Mouse (Mus musculus) G1E-ER4 (cell line): Measurements from ENCODE around the gene Slc35e4. TPM values are rescaled to one million over a fixed set of nuclear protein-coding genes. Genes with fewer than 3 reads are reported as not detected.

Experiments
- GATA1 ChIP-seq: IDR thresholded peaks from one replicate; pipeline ENCODE4 v1.8.0; 2012; ENCODE audit warnings: low read length, inconsistent platforms
- polyA plus RNA-seq: library from polyadenylated mRNA; stranded (reverse); fragments of >175 nt; gene quantifications from 2 replicates; pipeline ENCODE4 v1.2.3, GENCODE M21; 2012

Gene Slc35e4
- polyA plus RNA-seq, 1 experiment: not detected

DNA sequence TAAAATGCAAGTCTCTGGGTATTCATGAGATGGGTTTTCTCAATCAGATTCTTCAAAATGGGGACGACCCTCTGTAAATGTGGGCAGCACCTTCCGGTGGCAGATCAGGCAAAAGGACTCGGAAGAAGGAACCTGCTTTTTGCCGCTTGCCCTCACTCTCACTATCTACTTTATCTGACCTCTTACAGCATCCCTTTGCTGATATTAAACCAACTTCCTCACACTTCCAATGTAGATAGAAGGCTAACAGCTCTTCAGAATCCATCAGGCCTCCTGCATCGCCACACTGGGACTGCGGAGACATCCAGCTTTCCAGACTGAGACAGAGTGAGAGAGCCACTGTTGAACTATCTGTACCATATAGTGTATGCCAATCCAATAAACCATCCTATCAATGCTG lies 8.3 kb upstream of the Slc35e4 start:
- TF ChIP-seq GATA1: no peak

DNA sequence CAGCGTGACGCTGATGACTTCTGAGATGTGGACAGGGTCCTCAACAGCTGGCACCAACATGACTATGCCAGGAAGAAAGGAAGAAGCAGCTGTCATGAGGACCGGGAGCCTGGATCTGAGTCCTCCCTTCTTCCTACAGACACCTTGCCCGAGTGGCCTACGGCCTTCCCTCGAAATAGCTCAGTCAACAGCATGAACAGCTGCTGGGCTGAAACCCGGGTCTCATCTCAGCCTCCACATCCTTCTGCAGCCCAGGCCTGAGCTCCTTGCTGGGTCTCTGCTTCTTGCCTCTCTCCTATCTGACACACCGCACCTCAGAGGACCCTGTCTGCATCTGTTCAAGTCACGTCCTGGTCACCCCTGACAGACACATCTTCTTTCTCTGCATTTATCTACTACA lies 7.7 kb upstream of the Slc35e4 start:
- no peak for TF ChIP-seq GATA1

DNA sequence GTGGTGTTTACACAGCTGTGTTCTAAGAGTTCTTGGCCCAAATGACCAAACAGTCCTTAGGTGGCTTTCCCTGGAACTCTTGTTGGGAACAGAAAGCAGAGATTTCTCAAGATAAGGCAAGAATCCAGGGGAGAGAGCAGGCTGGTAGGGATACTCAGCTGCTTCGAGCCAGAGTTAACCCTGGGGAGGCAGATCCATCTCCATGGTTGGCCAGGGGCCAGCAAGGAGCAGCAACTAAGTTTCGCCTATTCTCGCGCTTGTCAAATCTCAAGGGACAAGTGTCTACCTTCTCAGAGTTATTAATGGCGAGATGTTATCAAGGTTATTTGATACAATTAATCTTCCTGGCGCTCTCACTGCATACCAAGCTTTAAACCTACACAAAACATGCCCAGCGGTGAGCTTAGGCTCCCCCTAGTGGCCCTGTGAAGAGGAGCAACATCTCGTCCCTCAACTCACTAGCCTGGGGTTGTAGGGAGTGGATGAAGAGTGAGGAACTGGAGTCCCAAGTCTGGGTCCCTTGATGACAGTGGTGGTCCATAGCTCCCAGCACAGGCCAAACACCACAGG lies 6.9 kb upstream of the Slc35e4 start:
- TF ChIP-seq GATA1: no peak

GRCm38 (mm10) chr11:3920476-3920875 lies 6.0 kb upstream of the Slc35e4 start:
- no peak for TF ChIP-seq GATA1

DNA sequence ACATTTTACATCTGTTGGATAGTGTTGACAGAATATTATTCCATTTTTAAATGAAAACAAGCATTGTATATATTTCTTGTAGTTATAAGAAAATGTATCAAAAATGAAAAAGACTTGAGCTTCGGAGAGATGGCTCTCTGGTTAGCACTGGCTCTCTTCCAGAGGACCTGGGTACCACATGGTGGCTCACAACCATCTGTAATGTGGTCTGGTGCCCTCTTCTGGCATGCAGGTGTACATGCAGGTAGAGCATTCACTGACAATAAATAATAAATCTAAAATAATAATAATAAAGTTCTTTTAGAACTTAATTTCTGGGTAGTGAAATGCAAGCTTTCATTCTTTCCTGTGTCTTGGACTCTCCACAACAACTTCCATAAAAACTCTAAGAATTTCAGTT lies 4.3 kb upstream of the Slc35e4 start:
- TF ChIP-seq GATA1: no peak

DNA sequence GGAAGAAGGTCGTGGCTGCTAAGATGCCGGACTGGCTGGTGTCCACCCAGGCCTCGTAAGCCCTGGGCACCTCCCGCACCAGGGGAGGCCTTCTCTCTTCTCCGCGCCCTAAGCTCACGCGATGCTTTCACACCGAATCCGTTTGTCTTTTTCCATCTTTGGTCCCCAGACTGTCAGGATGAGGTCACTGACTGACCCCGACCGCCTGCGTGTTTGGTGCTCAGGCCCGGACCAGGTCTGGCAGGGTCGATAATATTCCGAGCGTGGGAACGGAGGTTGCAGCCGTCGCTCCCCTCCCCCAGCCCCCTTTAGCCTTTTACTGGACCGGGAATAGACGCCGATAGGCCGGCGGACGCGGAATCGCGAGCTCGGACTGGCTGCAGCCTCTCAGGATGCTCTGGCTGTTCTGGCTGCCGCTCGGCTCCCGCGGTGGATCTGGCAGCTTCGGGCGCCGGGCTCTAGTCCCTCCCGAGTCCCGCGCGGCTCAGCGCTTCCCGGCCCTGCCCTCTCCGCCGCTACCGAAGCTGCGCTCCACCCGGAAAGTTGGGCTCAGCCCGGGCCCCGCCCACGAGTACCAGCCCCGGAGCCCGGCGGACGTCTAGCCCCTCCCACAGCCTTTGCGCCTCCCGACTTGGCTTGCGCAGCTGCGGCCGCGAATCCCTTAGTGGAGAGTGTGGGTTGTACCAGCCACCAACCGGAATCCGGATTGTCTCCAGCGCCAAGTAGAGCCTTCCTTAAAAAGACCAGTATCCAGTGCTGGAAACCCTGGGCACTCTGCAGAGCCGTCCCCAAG lies 952 bp downstream of the Slc35e4 start:
- no peak for TF ChIP-seq GATA1

- TF ChIP-seq GATA1: no peak
Observed at GRCm38 (mm10) chr11:3912875-3913271, 1.6 kb downstream of the Slc35e4 start.

DNA sequence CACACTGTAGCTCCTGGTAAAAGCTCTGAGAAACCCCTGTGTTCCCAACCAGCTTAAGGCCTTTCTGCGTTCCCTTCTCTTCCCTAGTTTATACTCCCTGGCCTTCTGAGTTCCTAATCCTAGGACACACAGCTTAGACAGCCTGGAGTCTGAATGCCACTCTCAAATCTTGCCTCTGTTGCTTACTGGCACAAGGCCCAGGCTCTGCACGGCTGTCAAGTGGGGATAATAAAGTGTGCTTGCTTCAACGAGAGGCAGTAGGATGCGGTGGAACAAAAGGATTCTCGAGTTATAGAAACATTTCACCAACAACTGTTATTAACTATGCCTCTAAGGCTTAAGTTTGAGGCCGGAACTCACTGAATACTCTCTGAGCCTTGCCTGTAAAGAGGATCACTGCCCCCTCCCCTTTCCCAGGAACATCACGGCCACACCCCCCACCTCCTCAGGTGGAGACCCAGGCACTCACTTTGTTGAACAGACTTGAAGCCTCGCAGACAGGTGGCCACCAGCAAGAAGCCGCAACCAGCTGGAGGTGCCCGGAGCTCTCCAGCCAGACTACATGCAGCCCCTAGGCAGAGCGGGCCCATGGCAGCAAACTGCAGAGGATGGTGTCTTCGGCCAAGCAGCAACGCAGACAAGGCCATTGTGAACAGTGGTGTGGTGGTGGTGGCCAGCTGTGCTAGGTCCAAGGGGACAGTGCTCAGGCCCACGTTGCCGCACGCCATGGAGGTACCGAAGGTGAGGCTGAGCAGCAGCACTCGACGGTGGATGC lies 2.2 kb downstream of the Slc35e4 start:
- no peak for TF ChIP-seq GATA1

GRCm38 (mm10) chr11:3910513-3911310 lies 3.8 kb downstream of the Slc35e4 start:
- TF ChIP-seq GATA1: no peak

DNA sequence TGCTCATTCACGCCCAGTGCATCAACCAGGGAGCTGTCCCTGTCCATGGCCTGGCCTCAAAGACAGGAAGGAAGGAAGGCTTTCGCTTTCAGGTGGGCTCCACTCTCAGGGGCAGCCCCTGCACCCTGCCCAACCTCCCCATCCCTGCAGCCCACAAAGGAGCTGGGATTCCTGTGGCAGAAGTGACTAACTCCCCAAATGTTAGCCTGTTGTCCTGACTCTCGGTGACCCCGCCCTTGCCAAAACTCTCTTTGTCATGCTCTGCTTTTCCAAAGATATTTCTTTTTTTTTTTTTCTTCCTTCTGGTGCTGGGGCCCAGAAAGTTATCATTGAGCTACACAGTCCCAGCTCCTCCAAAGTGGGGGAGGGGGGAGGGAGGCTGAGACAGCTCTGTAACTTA lies 5.2 kb downstream of the Slc35e4 start:
- no peak for TF ChIP-seq GATA1

DNA sequence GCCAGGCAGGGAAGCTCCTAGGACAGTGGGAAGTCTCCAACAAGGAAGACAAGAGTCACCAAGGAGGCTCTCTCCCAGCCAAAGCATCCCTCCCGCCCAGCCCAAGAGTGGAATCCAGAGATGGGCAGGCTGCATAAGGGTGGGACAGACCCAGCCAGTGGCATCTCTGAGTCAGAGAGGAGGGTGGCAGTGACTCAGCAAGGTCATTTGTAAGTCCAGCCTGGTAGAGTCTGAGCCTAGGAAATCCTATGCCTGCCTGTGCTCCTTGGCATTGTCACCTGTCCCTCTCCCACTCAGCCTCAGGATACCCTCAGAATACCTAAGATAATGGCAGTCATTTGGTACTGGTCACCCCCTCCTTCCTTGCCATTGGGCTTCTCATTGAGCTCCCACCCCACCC lies 9.0 kb downstream of the Slc35e4 start:
- no peak for TF ChIP-seq GATA1

- TF ChIP-seq GATA1: no peak
Observed at GRCm38 (mm10) chr11:3904673-3905072, 9.8 kb downstream of the Slc35e4 start.

GRCm38 (mm10) chr11:3903046-3903445 lies 11.4 kb downstream of the Slc35e4 start:
- TF ChIP-seq GATA1: no peak

GRCm38 (mm10) chr11:3902516-3902915 lies 11.9 kb downstream of the Slc35e4 start:
- TF ChIP-seq GATA1: no peak

GRCm38 (mm10) chr11:3900296-3900695 lies 14.2 kb downstream of the Slc35e4 start:
- TF ChIP-seq GATA1: no peak

DNA sequence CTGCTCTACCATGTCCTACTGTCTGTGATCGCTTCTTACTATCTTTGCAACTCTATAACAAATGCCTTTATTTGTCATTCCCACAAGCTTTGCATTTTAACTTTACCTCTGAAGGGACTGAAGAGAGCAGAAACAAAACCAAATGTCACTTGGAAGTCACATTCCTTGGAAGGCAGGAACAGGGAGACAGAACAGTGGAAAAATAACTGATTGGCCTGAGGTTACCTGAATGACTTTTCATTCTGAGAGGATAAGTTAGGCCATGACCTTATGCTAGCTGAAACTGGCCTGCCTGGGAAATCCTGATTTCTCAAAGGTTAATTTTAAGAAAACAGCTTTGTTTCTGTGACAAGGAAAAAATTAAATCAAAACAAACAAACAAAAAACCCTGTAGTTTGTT lies 18.5 kb downstream of the Slc35e4 start:
- no peak for TF ChIP-seq GATA1
